Mouse (Mus musculus) ovary, postnatal 10 days (tissue): ENCODE results near the gene Mme.

Experiments
- DNase-seq: peaks from one replicate; pipeline ENCODE4 v3.0.0; 2022; ENCODE audit warnings: low spot score

Mme gene

DNA sequence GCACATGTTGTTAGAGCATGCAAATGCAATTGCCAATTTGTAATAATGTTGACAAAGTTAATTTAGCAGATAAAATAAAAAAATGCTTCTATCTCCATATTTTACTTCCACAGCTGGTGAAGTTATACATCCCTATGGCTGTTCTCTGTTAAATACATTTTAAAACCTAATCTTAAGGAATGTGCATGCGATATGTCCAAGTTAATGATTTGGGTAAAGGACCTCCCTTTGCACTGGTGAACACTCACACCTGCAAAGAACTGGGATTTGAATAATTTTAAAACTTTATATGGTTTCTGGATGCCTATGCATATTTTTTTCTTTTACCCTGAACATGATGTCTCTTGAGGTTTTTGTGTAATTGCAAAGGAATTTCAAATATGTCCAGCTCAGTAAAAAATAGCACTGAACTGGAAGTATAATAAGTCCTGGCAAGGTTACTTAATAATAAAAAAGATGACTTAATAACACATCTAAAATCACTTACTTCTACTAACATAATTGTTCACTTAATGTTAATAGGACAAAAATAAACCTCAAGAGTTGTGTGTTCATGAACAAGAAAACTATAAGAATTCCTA lies 110.4 kb downstream of the Mme start:
- no peak for DNase-seq

- no peak for DNase-seq
Observed at GRCm38 (mm10) chr3:63359512-63359911, 118.2 kb downstream of the Mme start.

- DNase-seq = no peak
Observed at GRCm38 (mm10) chr3:63384989-63385388, 143.7 kb downstream of the Mme start.

DNA sequence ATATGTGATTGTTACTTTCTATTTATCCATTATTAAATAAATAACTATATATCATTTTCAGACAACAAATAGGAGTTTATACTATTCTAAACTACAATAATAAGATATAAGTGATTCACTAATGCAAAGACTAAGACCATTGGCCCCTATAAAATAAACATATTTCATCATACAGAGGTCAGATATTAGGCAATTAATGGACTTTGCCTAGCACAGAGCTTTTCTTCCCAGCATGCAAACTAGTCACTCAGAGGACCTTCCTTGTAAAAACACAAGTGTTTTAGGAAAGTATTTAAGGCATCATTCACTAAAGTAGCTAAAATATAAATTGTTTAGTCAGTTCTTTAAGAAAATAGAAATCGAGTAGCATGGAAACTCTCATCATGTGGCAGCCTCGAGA lies 149.4 kb downstream of the Mme start:
- DNase-seq = no peak

DNA sequence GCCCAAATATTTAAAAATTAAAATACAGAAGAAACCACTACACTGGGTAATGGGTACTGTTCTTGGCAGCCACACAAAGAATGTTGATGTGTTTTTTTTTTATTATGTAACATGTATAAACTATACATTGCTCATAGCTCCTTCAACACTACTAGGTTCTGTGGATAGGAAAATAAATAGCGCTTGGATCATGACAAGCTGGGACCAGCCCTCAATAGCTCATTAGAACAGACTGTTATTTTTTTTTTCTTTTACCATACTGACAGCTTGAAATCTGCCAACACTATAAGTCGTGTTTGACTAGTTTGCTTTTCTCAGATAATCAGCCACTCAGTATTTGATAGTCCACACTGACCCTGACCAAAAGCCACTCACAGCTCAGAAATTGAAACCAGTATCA lies 150.0 kb downstream of the Mme start:
- no peak for DNase-seq

- DNase-seq = no peak
Observed at GRCm38 (mm10) chr3:63394424-63394941, 153.1 kb downstream of the Mme start.

DNA sequence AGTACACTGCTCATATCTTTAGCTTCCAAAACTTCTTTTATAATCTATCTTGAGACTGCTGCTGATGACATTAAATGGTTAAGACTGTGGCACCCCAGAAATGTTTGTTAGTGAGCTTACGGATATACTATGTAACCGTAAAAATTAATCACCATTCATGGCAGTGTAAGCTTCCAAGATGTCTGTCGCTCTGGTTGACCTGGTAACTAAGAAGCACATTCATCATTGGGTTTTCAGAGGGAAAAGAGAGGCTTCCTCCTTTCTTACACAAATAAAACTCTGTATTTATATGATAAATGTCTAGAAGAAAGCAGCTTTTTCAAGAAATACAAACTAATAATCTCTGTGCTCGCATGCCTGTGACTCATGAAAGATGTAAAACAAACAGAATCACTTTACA lies 156.8 kb downstream of the Mme start:
- no peak for DNase-seq

- DNase-seq = no peak
Observed at GRCm38 (mm10) chr3:63406438-63406837, 165.1 kb downstream of the Mme start.

DNA sequence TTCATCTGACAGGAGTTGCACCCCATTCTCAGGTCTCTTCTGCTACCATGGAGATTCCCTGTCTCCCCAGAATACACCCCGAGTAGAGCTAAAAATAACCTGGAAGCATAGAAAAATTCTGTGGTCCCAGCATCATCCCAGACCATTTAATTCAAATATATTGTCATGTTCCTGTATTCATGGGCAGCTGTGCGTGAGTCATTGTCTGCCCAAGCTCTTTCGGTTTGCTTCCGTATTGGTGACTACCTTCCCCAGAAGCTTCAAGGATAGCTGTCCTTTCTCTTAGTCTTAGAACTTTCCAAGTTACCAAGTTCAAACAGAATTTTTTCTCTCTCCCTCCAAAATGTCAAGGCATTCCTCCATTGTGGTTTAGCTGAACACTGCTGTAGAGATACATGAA lies 169.7 kb downstream of the Mme start:
- DNase-seq = no peak

GRCm38 (mm10) chr3:63412220-63412937 lies 171.0 kb downstream of the Mme start:
- DNase-seq = no peak

DNA sequence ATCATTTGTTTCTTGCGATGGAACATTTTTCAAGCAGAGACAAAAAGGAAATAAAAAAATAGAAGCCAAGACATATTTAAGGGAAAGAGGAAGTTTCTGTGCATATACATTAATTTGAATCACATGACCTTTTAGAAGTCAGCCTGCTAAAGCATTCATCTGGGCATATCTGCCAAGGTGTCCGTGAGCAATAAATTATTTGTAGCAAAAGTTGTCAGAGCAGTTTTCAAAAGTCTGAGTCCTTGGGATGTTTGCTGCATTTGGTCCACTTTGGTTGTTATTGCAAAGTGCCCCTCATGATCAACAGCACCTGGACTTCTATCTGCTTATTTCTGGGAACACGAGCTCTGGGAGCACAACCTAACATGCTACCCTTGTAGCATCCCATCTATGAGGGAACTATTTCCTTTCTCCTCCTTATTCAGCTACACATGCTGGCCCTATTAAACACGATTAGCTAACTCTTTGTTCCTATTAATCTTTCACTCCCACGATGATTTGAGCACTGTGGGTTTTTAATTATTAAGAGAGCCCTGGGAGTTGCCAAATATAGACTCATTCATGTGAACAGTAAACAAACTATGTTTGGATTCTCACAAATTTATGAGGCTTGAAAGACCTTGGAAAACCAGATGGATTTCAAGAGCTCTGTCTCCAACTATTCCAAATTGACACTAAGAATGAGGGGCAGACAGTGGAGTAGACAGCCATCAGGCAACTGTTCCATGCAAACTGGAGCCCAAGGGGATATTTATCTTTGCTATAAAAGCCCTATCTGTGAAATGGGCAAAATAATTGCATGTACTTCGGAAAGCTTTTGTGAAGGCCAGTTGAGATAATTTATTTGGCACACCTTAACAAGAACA lies 171.9 kb downstream of the Mme start:
- no peak for DNase-seq

DNA sequence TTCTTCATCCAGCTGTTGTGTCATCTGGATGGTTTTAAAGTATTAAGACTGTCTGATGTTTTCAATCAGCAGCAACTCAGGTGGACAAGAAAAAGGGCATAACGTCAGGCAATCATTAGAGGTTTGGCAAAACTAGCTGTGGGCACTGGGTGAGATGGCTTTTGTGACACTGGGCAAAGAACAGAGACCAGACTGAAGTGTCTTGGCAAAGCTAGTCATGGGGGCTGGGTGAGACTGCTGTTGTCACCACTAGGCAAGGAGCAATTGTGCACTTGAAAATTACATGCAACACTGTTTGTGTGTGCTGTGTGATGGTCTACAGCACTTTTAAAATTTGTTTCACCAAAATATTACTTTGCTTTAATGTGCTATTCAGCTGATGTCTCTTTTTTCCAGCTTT lies 175.9 kb downstream of the Mme start:
- no peak for DNase-seq

DNA sequence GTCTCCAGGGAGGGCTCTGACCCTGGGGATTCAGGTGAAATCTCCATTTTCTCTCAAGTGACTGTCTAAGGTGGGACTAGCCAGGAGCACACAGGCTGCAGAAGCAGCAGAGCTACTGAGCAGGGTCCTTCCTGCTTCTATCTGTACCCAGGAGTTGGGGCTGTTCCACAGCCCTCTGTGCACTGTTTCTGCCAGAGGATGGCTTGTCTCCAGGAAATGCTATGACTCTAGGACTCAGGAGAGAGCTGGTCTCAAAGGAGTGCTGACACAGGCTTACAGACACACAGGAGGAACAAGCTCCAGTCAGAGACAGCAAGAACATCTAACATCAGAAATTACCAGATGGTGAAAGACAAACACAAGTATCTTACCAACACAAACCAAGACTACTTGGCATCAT lies 176.4 kb downstream of the Mme start:
- no peak for DNase-seq

- no peak for DNase-seq
Observed at GRCm38 (mm10) chr3:63423552-63423951, 182.2 kb downstream of the Mme start.
